Mouse (Mus musculus): ENCODE measurements around the gene Letm1. TPM values are rescaled to one million over a fixed set of nuclear protein-coding genes. Genes with fewer than 3 reads are reported as not detected.
A peak's percentile ranks its signal among the peaks of the same experiment; 100 is the strongest.

Letm1 gene
- polyA plus RNA-seq (2014; fragmentation: Nextera tagmentation; extraction: Ambion mirVana): 51.0 and 54.6 TPM in 2 replicates

DNA sequence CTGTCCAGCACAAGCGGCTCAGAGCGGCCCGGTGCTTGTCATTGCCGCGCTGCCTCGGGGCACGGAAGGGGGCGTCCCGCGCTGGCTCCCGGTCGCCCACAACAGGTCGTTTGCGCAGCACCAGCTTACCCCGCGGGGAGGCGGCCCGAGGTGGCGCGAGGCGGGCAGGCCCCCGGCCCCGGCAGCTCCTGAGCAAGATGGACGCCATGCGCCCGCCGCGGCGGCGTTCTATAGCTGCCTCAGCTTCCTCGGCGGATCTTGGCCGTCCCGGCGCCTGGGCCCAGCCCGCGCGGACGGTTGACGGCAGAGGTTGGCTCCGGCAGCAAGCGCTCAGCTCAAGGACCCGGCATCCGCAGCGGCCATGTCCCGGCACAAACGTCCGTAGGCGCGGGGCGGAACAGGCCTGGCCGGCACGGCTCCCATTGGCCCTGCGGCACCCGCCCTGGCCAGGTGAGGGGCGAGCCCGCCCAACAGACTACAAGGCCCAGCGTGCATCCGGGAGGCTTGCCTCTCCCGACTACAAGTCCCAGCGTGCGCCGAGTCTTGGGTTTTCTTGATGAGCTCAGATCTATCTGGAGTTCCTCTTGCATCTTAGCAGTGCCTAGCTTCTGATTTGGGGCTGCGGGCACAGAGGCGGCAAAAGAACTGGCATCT, at the start of gene Letm1:
Gene Letm1 (minus strand): TSS at position 473 of the 654 bp plus-strand sequence.
- DNase-seq (ENCODE audit: low spot score): peak; percentile 94

DNA sequence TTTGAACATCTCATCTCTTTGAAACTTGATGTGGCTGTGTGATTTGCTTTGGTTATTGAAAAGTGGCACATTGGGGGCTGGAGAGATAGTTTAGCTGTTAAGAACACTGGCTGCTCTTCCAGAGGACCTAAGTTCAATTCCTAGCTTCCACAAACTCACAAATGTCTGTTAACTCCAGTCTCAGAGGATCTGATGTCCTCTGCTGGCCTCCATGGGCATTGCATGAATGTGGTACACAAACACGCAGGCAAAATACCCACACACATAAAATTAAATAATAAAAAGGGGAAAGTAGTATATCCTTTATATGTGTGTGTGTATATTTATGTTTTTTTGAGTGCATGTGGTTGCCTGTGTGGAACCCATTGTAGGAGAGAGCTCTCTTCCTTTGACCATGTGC, 48.2 kb upstream of the Letm1 start:
- DNase-seq (ENCODE audit: low spot score) (no peak), ATAC-seq (ENCODE audit: insufficient read depth, low FRiP score, low TSS enrichment) (no peak)
- Histone ChIP-seq H3K9ac (ENCODE audit: low read length) (no peak overlapping the region), H3K36me3 (ENCODE audit: control insufficient read depth, insufficient read depth, low read length) (no peaks in the 10 kb centered on the region), H3K27me3 (ENCODE audit: control insufficient read depth, insufficient read depth, low read length) (no peaks in the 10 kb centered on the region), H3K4me3 (ENCODE audit: low read depth, low read length) (no peak overlapping the region), H3K9me3 (ENCODE audit: control insufficient read depth, low read length) (no peaks in the 10 kb centered on the region), H3K4me1 (ENCODE audit: control insufficient read depth, insufficient read depth, low read length) (no peaks in the 10 kb centered on the region; the same call in 1 of the 2 replicates), H3K4me2 (ENCODE audit: low read depth) (no peak overlapping the region), H3K27ac (ENCODE audit: low read depth, low read length) (no peak overlapping the region)
- 88% methylated on average over 1 of the region's 1 CpGs for WGBS

More for the DNA sequence above, at the start of gene Letm1:
- H3K4me2 ChIP-seq (ENCODE audit: low read depth): peak within 1 kb of the TSS; percentile 83
- H3K27ac ChIP-seq (ENCODE audit: low read depth, low read length): peak within 1 kb of the TSS; percentile 78
- peaks cover 8% of the 10 kb centered on the region for H3K4me1 ChIP-seq (ENCODE audit: control insufficient read depth, insufficient read depth, low read length)
- H3K9ac ChIP-seq (ENCODE audit: low read length): peak within 1 kb of the TSS; percentile 88
- no peaks in the 10 kb centered on the region for H3K9me3 ChIP-seq (ENCODE audit: control insufficient read depth, low read length)
- peak within 1 kb of the TSS; percentile 81 for H3K4me3 ChIP-seq (ENCODE audit: low read depth, low read length)
- peak; percentile 100 for ATAC-seq (ENCODE audit: insufficient read depth, low FRiP score, low TSS enrichment)
- H3K36me3 ChIP-seq (ENCODE audit: control insufficient read depth, insufficient read depth, low read length): peaks cover 3% of the 10 kb centered on the region
- no peaks in the 10 kb centered on the region for H3K27me3 ChIP-seq (ENCODE audit: control insufficient read depth, insufficient read depth, low read length)
- WGBS: under 1% methylated on average over 56 of the region's 65 CpGs

DNA sequence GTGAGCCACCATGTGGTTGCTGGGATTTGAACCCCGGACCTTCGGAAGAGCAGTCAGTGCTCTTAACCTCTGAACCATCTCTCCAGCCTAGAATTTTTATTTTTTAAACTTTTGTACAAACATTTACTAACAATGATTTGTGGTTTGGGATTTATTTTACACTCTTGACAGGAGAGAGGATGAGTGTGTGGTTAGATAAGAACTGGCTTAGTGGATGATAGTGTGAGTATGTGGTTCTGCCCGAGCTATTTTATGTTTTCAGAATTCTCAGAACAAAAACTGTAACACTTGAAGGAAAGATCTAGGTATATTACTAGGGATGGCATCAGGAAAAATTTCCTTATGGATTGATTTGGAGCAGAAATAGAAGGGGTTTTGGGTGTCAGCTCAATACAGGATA, 47.3 kb upstream of the Letm1 start:
- no peak overlapping the region for H3K4me2 ChIP-seq (ENCODE audit: low read depth)
- DNase-seq (ENCODE audit: low spot score) (no peak), ATAC-seq (ENCODE audit: insufficient read depth, low FRiP score, low TSS enrichment) (no peak)
- no peaks in the 10 kb centered on the region for H3K36me3 ChIP-seq (ENCODE audit: control insufficient read depth, insufficient read depth, low read length)
- no peaks in the 10 kb centered on the region for H3K9me3 ChIP-seq (ENCODE audit: control insufficient read depth, low read length)
- H3K9ac ChIP-seq (ENCODE audit: low read length): no peak overlapping the region
- no peak overlapping the region for H3K4me3 ChIP-seq (ENCODE audit: low read depth, low read length)
- no peak overlapping the region for H3K27ac ChIP-seq (ENCODE audit: low read depth, low read length)
- WGBS: 88% methylated on average over 3 of the region's 3 CpGs
- no peaks in the 10 kb centered on the region; the same call in 1 of the 2 replicates for H3K4me1 ChIP-seq (ENCODE audit: control insufficient read depth, insufficient read depth, low read length)
- no peaks in the 10 kb centered on the region for H3K27me3 ChIP-seq (ENCODE audit: control insufficient read depth, insufficient read depth, low read length)

DNA sequence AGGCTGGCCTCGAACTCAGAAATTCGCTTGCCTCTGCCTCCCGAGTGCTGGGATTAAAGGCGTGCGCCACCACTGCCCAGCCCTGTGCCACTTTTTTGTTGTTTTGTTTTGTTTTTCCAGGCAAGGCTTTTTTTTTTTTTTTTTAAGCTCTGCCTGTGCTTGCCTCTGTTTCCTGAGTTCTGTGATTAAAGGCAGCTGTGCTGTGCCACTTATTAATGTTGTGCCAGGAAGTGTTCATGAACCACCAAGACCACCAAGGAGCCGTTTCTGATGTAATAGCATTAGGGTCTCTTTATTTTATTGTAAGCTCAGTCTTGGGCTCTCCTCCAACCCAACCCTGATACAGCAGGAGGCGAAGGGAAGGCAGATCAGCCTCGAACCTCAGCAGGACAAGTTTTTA, 45.5 kb upstream of the Letm1 start:
- Histone ChIP-seq H3K9ac (ENCODE audit: low read length) (no peak overlapping the region), H3K27me3 (ENCODE audit: control insufficient read depth, insufficient read depth, low read length) (no peaks in the 10 kb centered on the region), H3K4me3 (ENCODE audit: low read depth, low read length) (no peak overlapping the region), H3K4me1 (ENCODE audit: control insufficient read depth, insufficient read depth, low read length) (peaks cover 10% of the 10 kb centered on the region; the same call in 1 of the 2 replicates), H3K4me2 (ENCODE audit: low read depth) (no peak overlapping the region), H3K27ac (ENCODE audit: low read depth, low read length) (no peak overlapping the region), H3K9me3 (ENCODE audit: control insufficient read depth, low read length) (no peaks in the 10 kb centered on the region), H3K36me3 (ENCODE audit: control insufficient read depth, insufficient read depth, low read length) (no peaks in the 10 kb centered on the region)
- 89% methylated on average over 8 of the region's 8 CpGs for WGBS
- DNase-seq (ENCODE audit: low spot score) (no peak), ATAC-seq (ENCODE audit: insufficient read depth, low FRiP score, low TSS enrichment) (no peak)

DNA sequence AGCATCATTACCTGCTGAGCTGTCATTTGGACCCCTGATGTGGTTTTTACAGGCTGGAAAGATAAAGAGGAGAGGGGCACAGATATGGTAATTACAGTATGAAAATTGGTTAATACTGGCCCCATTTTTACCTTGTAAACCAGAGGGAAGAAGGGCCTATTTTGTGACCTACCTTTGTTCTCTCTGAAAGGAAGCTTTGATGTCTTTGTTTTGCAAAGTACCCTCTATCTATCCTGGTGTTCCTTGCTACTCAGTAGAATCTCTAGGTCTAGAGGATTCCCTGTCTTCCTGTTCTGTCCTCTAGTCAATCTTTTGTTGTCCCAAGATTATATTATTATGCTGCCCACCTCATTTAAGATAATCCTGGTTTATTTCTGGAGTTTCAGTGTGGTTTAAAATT, 43.4 kb upstream of the Letm1 start:
- no peaks in the 10 kb centered on the region for H3K9me3 ChIP-seq (ENCODE audit: control insufficient read depth, low read length)
- no peaks in the 10 kb centered on the region for H3K27me3 ChIP-seq (ENCODE audit: control insufficient read depth, insufficient read depth, low read length)
- peaks cover 21% of the 10 kb centered on the region for H3K4me1 ChIP-seq (ENCODE audit: control insufficient read depth, insufficient read depth, low read length)
- no peak overlapping the region for H3K27ac ChIP-seq (ENCODE audit: low read depth, low read length)
- no peak overlapping the region for H3K4me3 ChIP-seq (ENCODE audit: low read depth, low read length)
- H3K4me2 ChIP-seq (ENCODE audit: low read depth): no peak overlapping the region
- no peak for DNase-seq (ENCODE audit: low spot score)
- no peaks in the 10 kb centered on the region for H3K36me3 ChIP-seq (ENCODE audit: control insufficient read depth, insufficient read depth, low read length)
- no peak for ATAC-seq (ENCODE audit: insufficient read depth, low FRiP score, low TSS enrichment)
- H3K9ac ChIP-seq (ENCODE audit: low read length): no peak overlapping the region; the same call in 1 of the 2 replicates

DNA sequence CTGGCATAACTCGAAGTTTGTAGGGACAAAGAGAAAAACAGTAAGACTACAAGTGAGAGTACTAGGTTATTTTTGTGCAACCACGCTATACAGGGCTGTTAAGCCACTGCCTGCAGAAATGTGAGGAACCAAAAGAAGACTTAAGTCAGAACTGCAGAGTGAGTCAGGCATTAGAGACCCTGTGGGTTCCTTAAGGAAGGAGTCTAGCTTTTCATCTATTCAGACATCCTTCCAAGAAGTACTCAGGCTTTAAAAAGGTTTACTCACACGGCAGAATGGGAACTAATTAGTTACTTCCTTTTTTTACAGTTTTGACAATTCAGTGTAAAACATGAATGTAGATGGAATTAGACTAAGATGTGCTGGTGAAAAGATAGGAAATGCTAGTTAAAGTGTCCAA, 39.8 kb upstream of the Letm1 start:
- peak overlapping the region; percentile 87 for H3K4me3 ChIP-seq (ENCODE audit: low read depth, low read length)
- no peak overlapping the region for H3K27ac ChIP-seq (ENCODE audit: low read depth, low read length)
- WGBS: 37% methylated on average over 3 of the region's 3 CpGs
- H3K4me2 ChIP-seq (ENCODE audit: low read depth): peak overlapping the region; percentile 64
- DNase-seq (ENCODE audit: low spot score): no peak
- no peaks in the 10 kb centered on the region for H3K9me3 ChIP-seq (ENCODE audit: control insufficient read depth, low read length)
- H3K36me3 ChIP-seq (ENCODE audit: control insufficient read depth, insufficient read depth, low read length): no peaks in the 10 kb centered on the region
- H3K27me3 ChIP-seq (ENCODE audit: control insufficient read depth, insufficient read depth, low read length): no peaks in the 10 kb centered on the region
- ATAC-seq (ENCODE audit: insufficient read depth, low FRiP score, low TSS enrichment): no peak
- peak overlapping the region; percentile 100 for H3K9ac ChIP-seq (ENCODE audit: low read length)
- H3K4me1 ChIP-seq (ENCODE audit: control insufficient read depth, insufficient read depth, low read length): peaks cover 35% of the 10 kb centered on the region

DNA sequence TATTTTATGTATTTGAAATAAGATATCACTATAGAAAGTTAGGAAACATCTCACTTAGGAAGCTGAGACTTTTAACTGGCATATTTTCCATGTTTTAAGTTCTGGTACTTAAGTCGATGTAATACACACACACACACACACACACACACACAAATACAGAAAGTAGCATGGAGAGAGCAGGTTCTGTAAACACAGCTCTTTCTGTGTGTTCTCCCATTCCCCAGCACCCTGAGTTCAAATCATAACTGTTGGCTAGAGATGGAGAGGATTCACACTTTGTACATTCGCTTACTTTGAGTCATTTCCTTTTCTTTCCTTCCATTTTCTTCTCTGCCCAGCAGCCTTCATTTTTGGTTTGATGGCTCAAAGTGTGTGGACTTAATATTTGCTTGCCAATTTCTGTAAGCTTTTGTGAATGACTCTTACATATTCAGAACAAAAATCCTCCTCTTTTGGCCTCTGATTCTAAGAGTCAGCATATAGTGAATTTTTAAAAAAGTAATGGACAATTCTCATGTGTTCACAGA, 39.3 kb upstream of the Letm1 start:
- Histone ChIP-seq H3K4me3 (ENCODE audit: low read depth, low read length) (peak overlapping the region; percentile 87), H3K9me3 (ENCODE audit: control insufficient read depth, low read length) (no peaks in the 10 kb centered on the region), H3K27me3 (ENCODE audit: control insufficient read depth, insufficient read depth, low read length) (no peaks in the 10 kb centered on the region), H3K9ac (ENCODE audit: low read length) (peak overlapping the region; percentile 100), H3K27ac (ENCODE audit: low read depth, low read length) (no peak overlapping the region), H3K4me1 (ENCODE audit: control insufficient read depth, insufficient read depth, low read length) (peaks cover 35% of the 10 kb centered on the region), H3K4me2 (ENCODE audit: low read depth) (peak overlapping the region; percentile 64), H3K36me3 (ENCODE audit: control insufficient read depth, insufficient read depth, low read length) (no peaks in the 10 kb centered on the region)
- ATAC-seq (ENCODE audit: insufficient read depth, low FRiP score, low TSS enrichment) (no peak), DNase-seq (ENCODE audit: low spot score) (no peak)
- WGBS: 46% methylated on average over 2 of the region's 2 CpGs

DNA sequence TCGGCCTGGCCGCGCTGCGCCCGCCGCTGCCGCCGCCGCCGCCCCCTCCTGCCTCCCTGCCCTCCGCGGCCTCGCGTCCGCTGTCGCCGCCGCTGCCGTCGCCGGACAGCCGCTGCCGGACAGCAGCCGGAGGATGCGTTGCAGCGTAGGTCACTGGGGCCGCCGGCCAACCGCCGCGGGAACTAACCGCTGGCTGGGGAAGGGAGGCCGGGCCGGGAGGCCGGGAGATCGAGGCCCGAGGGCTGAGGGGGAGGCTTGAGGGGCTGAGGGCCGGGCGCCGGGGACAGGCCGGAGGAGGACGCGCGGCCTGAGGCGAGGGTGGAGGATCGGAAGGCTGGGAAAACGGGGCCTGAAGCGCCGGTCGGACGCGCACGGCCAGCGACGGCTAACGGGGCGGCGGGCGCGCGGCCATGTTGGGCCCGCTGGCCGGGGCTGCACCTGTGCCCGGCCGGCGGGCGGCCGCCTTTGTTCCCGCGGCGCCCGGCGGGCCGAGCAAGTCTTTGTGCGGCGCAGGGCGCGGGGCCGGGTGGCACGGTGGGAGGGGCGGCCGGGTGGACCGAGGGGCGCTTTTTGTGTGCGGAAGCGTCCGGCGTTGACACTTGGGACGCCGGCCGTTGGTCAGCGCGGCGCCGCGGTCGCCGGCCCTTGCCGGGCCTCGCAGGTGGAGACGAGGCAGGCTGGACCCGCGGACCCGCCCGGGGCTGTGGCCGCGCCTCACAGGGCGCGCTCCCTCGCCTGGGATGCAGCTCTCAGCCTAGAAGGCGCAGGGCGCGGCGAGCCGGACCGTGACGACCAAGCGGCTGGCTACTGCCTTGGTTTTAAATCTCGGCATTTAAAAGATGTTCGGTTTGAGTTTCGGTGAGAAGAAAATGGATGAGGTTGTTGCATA, 38.4 kb upstream of the Letm1 start:
- Histone ChIP-seq H3K9ac (ENCODE audit: low read length) (peak overlapping the region; percentile 100), H3K27me3 (ENCODE audit: control insufficient read depth, insufficient read depth, low read length) (no peaks in the 10 kb centered on the region), H3K4me2 (ENCODE audit: low read depth) (peak overlapping the region; percentile 64), H3K4me3 (ENCODE audit: low read depth, low read length) (peak overlapping the region; percentile 87), H3K4me1 (ENCODE audit: control insufficient read depth, insufficient read depth, low read length) (peaks cover 35% of the 10 kb centered on the region), H3K36me3 (ENCODE audit: control insufficient read depth, insufficient read depth, low read length) (no peaks in the 10 kb centered on the region), H3K9me3 (ENCODE audit: control insufficient read depth, low read length) (no peaks in the 10 kb centered on the region), H3K27ac (ENCODE audit: low read depth, low read length) (peak overlapping the region; percentile 98)
- WGBS: under 1% methylated on average over 70 of the region's 121 CpGs
- peak; percentile 67 for ATAC-seq (ENCODE audit: insufficient read depth, low FRiP score, low TSS enrichment)
- peak; percentile 75 for DNase-seq (ENCODE audit: low spot score)
